Mouse (Mus musculus) neutrophil, adult 83 days (primary cell): ENCODE measurements around the gene Syt14. TPM values are rescaled to one million over a fixed set of nuclear protein-coding genes. Genes with fewer than 3 reads are reported as not detected.

Source experiments
- total RNA-seq, 2 experiments: library from RNA; stranded (reverse); gene quantifications; one replicate each; pipeline ENCODE4 v1.2.4; 2023

The Syt14 gene
- total RNA-seq: not detected

DNA sequence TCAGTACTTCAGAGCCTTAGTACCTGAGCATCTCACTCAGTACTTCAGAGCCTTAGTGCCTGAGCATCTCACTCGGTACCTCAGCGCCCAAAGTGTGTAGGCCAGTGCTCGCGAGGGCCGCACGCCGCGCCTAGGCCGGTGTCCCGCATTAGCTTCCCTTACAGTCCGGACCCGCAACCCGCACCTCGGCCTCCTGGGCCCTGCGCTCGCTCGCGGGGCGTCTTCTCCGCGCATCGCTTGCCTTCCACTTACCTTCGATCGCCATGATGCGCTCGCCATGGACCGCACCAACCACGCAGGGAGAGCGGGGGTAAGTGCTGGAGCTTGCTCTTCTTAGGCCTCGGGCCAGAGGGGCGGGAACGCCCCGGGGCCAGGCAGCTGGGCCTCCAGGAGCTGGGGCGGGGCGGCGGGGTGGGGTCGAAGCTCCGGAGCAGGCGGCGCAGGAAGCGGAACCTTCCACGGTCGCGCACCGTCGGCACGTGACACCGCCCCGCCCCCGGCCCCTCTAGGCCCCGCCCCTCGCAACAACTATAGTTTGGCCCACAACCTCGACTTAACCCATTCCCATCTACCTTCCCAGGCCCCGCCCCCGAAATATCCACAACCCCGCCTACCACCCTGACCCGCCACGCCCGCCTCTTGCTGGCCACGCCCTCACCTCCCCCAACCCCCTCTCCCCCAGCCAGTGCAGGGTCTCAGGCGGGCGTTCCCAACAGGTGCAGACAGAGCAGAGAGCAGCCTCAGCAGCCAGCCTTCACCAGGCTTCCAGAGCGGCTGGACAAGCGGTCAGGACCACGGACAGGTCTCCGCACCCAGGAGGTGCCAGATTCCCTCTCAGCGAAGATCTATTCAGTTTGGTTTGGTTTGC is at the start of gene Syt14:
TSS of gene Syt14 (minus strand) at position 405 of the 868 bp plus-strand sequence.

DNA sequence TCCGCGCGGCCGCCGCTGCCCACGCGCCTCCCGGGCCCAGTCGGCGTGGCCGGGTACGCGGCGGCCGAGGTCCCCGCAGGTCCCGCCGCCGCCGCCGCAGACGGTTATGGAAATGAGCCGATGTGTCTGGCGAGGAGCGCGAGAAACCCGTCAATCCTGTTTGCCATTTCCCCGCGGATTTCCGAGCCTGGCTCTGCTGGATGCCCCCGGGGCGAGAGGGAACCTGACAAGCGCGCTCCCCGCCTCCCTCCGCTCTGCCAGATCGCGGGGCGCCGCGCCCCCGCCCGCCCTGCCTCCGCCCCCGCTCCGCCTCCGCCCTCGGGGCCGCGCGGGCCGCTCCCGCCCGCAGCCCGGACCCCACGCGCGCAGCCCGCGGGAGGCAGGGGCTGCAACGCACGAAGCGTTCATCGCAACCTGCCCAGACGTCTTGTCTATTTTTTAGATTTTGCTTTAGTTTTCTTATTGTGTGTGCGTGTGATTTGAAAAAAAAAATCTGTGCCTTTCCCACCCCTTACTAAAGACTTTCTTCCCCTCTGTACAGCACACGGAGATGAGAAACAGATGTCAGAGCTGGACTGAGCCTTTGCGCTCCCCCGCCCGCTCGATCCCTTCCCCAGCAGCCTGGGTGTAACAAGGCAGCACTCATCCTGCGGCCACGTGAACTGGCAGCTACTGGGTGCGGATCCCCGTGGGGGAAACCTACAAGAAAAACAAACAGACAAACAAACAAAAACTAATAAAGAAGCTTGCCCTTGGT is 179.9 kb downstream of the Syt14 start, which contains the start of gene Sertad4:
TSS of gene Sertad4 (minus strand) at position 283 of the 757 bp plus-strand sequence.

Other genes with a start within 250 kb of the Syt14 start
- gene Sertad4, start 180.0 kb downstream of the Syt14 start, total RNA-seq: not detected
- gene Diexf, start 94.5 kb upstream of the Syt14 start, total RNA-seq: 10 to 100 TPM in 1 of 2 experiments, 1 to 10 TPM in 1; 8.3 to 10.7 TPM
- not detected for gene Irf6, start 117.3 kb upstream of the Syt14 start, total RNA-seq
- gene A130010J15Rik, start 132.3 kb upstream of the Syt14 start, total RNA-seq: 1 to 10 TPM; 2.3 to 2.4 TPM
- 100 to 1,000 TPM; 151 to 169 TPM for gene Traf3ip3, start 165.9 kb upstream of the Syt14 start, total RNA-seq
- gene Lamb3, start 171.9 kb upstream of the Syt14 start, total RNA-seq: 10 to 100 TPM; 15.7 to 16.2 TPM
- gene Hsd11b1, start 228.3 kb upstream of the Syt14 start, total RNA-seq: 100 to 1,000 TPM in 1 of 2 experiments, 10 to 100 TPM in 1; 92.4 to 102 TPM
- gene G0s2, start 237.4 kb upstream of the Syt14 start, total RNA-seq: 100 to 1,000 TPM; 180 to 214 TPM